Mouse (Mus musculus) MEL-GATA-1-ER (cell line): ENCODE data around the gene Sh2d2a.
"Not testable (repeated sequence)": the region's sequence is repeated elsewhere in the genome, so short reads cannot be mapped to it uniquely, and the experiment has no call there.

Experiments used
- DNase-seq: peaks from one replicate; pipeline ENCODE4 v3.0.0-alpha.2; 2012; ENCODE audit warnings: low read depth; ENCODE audit errors: extremely low read depth

The Sh2d2a gene

DNA sequence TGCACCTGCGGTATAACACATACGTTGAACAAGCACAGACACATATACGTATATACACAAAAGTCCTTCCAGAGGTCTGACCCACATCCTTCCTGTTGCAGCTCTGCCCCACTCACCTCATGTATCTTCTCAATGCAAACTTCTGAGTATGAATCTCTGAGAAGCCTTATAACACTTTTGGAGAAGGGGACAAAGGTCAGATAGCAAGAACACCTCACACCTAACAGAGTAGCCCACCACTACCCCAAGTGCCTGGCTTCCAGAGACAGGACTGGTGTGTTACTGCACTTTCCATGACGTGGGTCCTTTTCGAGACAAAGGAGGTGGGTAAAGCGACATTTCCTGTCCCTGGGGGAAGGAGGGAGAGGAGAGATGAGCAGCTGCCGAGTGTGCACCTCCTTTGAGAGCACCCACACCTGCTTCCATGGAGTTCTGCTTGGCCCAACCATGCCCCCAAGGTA is at the start of gene Sh2d2a:
TSS of gene Sh2d2a (plus strand) at position 106 of the 461 bp plus-strand sequence.
- DNase-seq, result no peak

- no peak for DNase-seq
Observed at GRCm38 (mm10) chr3:87801681-87802080, 44.9 kb upstream of the Sh2d2a start.

DNA sequence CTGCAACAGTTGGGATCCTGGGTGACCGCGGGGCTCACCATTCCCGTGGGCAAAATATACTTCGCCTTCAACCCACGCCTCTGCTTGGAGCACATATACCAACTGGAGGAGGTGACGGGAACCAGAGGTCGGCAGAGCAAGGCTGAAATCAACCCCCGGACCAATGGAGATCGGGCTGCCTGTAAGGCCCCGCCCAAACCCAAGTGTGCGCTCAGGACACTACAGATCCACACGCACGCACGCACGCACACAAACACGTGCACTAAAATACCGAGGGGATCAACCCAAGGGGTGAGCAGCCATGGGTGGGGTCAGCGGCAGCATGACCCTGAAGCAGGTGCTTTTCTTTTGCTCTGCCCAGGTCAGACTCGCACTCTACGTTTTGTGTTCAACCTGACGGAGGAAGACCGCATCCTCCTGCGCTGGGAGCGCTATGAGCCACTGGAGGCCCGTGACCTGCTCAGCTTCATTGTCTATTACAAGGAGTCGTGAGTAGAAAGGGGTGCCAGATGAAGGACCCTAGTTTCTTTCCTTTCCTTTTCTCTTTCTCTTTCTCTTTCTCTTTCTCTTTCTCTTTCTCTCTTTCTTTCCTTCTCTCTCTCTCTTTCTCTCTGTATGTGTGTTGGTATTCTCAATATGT is 42.4 kb upstream of the Sh2d2a start:
- peak; percentile 65 for DNase-seq

- no peak for DNase-seq
Observed at GRCm38 (mm10) chr3:87809322-87809962, 37.1 kb upstream of the Sh2d2a start.

- no peak for DNase-seq
Observed at GRCm38 (mm10) chr3:87811297-87811696, 35.3 kb upstream of the Sh2d2a start.

GRCm38 (mm10) chr3:87812413-87812812 is 34.1 kb upstream of the Sh2d2a start:
- DNase-seq, result no peak

GRCm38 (mm10) chr3:87812873-87813272 is 33.7 kb upstream of the Sh2d2a start:
- DNase-seq, result no peak

- DNase-seq, result no peak
Observed at GRCm38 (mm10) chr3:87816166-87816565, 30.4 kb upstream of the Sh2d2a start.

GRCm38 (mm10) chr3:87816646-87817093 is 29.9 kb upstream of the Sh2d2a start:
- DNase-seq, result peak; percentile 82

DNA sequence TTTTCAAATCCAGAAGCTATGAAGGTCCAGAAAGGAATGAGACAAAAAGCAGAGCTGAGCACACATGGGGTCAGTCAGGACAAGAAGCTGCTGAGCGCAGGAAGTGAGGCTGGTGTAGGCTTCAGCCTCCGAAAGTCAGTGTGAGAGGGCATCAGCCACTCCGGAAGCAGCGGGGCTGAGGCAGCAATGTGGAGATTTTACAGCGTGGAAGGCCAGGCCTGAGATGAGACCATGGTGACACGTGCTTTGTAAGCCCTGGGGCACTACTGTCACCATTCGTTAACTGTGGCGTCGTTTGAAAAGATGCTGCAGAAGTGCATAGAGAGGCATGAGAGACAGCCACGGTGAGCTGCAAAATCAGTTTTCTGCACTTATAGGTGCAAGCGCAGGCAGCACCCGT is 28.3 kb upstream of the Sh2d2a start:
- no peak for DNase-seq

DNA sequence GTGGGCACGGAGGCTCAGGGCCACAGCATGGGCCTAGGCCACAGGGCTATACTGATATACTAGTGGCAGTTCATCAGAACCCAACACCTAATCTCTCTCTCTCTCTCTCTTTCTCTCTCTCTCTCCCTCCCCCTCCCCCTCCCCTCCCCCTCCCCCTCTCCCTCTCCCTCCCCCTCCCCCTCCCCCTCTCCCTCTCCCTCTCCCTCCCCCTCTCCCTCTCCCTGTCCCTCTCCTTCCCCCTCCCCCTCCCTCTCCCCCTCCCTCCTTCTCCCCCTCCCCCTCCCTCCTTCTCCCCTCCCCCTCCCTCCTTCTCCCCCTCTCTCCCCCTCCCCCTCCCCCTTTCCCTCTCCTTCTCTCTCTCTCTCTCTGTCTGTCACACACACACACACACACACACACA is 22.3 kb upstream of the Sh2d2a start, which contains the start of gene Pear1:
TSS of gene Pear1 (minus strand) at position 101 of the 400 bp plus-strand sequence.
- DNase-seq, result not testable (repeated sequence)

DNA sequence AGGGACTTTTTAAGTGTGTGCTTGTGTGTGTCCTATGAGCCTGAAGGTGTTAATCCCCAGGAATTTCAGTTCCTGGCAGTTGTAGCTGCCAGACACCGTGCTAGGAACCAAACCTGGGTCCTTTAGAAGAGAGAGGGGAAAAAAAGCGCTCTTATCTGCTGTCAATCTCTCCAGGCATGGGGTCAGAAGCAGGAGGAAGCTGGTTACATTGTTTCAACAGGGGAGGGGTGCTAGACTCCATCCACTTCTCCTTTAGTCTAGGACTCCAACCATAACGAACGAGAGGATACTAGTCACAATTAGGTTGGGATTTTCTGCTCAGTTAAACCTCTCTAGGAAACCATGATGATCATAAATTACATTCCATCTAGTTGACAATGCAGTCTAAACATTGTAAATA is 18.1 kb upstream of the Sh2d2a start:
- DNase-seq, result peak; percentile 27

- DNase-seq, result peak; percentile 49
Observed at GRCm38 (mm10) chr3:87829025-87829424, 17.5 kb upstream of the Sh2d2a start.

GRCm38 (mm10) chr3:87832109-87832859 is 14.3 kb upstream of the Sh2d2a start:
- no peak for DNase-seq

GRCm38 (mm10) chr3:87833482-87833881 is 13.1 kb upstream of the Sh2d2a start:
- no peak for DNase-seq

- DNase-seq, result peak; percentile 45
Observed at GRCm38 (mm10) chr3:87838622-87839021, 7.9 kb upstream of the Sh2d2a start.

DNA sequence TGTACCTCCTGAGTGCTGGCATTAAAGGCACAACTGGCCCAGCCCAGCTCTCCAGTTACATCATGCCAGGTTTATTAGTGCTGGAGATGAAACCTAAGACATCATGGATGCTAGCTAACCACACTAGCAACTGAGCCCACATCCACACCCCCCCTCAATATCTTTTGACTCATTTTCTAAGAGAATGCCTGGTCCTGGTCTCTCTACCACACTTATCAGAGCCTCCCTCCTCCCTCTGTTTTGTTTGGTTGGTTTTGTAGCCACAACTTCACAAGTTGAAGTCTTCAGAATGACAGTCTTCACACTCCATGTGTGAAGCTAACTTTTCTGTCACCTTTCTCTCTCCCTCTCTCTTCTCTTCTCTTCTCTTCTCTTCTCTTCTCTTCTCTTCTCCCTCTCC is 5.7 kb upstream of the Sh2d2a start:
- no peak for DNase-seq

DNA sequence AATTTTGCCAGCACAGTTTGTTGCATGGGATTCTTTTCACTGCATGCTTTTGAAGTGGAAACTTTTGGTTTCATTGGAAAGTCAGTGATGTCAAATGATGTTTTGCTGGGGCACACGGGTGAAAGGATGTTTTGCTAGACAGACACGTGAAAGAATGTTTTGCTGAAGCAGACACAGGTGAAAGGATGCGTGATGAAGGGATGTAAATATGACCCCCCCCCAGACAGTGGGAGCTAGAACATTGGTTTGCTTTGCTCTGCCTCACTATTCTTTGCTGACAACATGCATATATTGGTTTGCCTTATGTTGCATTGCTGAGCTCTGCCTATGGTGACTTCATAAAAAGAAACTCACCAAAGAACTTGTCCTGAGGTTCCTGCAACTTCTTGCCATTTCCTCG is 1.6 kb upstream of the Sh2d2a start:
- DNase-seq, result no peak

- no peak for DNase-seq
Observed at GRCm38 (mm10) chr3:87846186-87846585, 369 bp upstream of the Sh2d2a start.

DNA sequence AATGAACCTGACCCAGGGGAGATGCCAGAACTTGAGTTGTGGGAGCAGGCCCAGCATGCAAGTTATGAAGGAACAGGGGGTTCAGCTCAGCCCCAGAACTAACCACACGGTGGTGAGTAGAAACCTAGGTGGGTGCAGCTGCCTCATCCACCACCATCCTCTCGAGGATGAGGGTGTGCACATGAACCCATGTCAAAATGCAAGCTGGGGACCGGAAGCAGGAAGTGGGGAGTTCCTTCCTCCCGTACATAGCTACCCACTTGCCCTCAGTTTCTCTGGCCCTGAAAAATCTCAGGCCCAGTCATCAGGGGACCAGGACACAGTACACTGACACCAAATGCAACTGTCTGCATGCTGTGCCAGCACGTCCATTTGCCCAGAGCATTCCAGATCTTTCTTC is 1.1 kb downstream of the Sh2d2a start:
- no peak for DNase-seq

DNA sequence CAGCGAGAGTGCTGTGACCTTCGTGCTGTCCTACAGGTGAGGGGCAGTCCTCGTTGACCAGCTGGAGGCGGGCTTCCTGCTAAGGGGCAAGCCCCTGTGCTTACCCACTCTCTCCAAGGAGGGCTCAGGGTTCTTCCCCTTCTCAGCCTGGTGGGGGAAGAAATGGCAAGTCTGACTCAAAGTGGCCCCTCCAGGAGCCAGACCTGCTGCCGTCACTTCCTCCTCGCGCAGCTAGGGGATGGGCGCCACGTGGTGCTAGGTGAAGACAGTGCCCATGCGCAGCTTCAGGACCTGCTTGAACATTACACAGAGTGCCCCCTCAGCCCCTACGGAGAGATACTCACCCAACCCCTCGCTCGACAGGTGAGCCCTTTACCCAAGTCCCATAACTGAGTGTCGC is 2.6 kb downstream of the Sh2d2a start:
- no peak for DNase-seq
